Mouse (Mus musculus): Measurements from ENCODE around the gene Cxadr. TPM values are rescaled to one million over a fixed set of nuclear protein-coding genes. Genes with fewer than 3 reads are reported as not detected.
A peak's percentile ranks its signal among the peaks of the same experiment; 100 is the strongest.

Cxadr gene
- polyA plus RNA-seq, 1 experiment from 2014 or later, result 51.4 TPM

DNA sequence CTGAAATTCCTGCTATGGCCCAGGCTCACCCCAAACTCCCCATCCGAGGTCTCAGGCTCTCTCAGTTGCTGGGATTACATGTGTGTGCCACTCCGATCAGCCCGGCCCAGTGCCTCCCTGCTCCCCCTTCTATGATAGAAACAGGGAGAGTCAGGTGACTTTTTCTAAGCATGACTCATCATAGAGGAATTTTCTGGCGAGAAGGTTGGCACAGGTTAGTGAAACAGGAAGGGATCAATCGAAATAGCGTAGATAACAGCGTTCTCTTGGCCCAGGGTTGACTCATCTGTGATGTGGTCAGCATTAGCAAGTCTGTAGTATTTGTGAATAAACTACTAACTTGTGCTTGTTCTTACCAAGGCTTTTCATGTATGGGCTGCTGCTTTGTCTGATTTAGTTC, 16.7 kb downstream of the Cxadr start:
- ATAC-seq, result peak; percentile 87
- Histone ChIP-seq H3K9ac (ENCODE audit: low read depth, low read length) (no peak overlapping the region), H3K27me3 (replicated peaks; ENCODE audit: control insufficient read depth, insufficient read depth, low read length) (no peaks in the 10 kb centered on the region), H3K4me3 (ENCODE audit: low read length) (no peak overlapping the region), H3K9me3 (ENCODE audit: control insufficient read depth, low read length) (no peaks in the 10 kb centered on the region), H3K4me1 (ENCODE audit: control insufficient read depth, insufficient read depth, low read length) (peaks cover 14% of the 10 kb centered on the region; the same call in 1 of the 2 replicates), H3K27ac (ENCODE audit: low read length) (0 out of 2 replicates have a peak overlapping the region, but pooled peaks have one; percentile 5), H3K36me3 (ENCODE audit: control insufficient read depth, insufficient read depth, low read length) (no peaks in the 10 kb centered on the region), H3K4me2 (ENCODE audit: low read depth, low read length) (no peak overlapping the region)
- WGBS, result 45% methylated on average over 7 of the region's 7 CpGs

GRCm38 (mm10) chr16:78319711-78320110, 18.4 kb downstream of the Cxadr start:
- no peaks in the 10 kb centered on the region for H3K9me3 ChIP-seq (ENCODE audit: control insufficient read depth, low read length)
- H3K4me2 ChIP-seq (ENCODE audit: low read depth, low read length), result no peak overlapping the region
- H3K4me3 ChIP-seq (ENCODE audit: low read length), result no peak overlapping the region
- 80% methylated on average over 7 of the region's 7 CpGs for WGBS
- H3K4me1 ChIP-seq (ENCODE audit: control insufficient read depth, insufficient read depth, low read length), result peaks cover 14% of the 10 kb centered on the region; the same call in 1 of the 2 replicates
- H3K27ac ChIP-seq (ENCODE audit: low read length), result no peak overlapping the region
- H3K36me3 ChIP-seq (ENCODE audit: control insufficient read depth, insufficient read depth, low read length), result no peaks in the 10 kb centered on the region
- ATAC-seq, result no peak
- H3K9ac ChIP-seq (ENCODE audit: low read depth, low read length), result no peak overlapping the region
- H3K27me3 ChIP-seq (replicated peaks; ENCODE audit: control insufficient read depth, insufficient read depth, low read length), result no peaks in the 10 kb centered on the region

GRCm38 (mm10) chr16:78321559-78321958, 20.3 kb downstream of the Cxadr start:
- Histone ChIP-seq H3K36me3 (ENCODE audit: control insufficient read depth, insufficient read depth, low read length) (no peaks in the 10 kb centered on the region), H3K9ac (ENCODE audit: low read depth, low read length) (no peak overlapping the region), H3K9me3 (ENCODE audit: control insufficient read depth, low read length) (no peaks in the 10 kb centered on the region), H3K27me3 (replicated peaks; ENCODE audit: control insufficient read depth, insufficient read depth, low read length) (no peaks in the 10 kb centered on the region), H3K4me1 (ENCODE audit: control insufficient read depth, insufficient read depth, low read length) (peaks cover 14% of the 10 kb centered on the region; the same call in 1 of the 2 replicates), H3K4me2 (ENCODE audit: low read depth, low read length) (peak overlapping the region; percentile 17; the same call in 1 of the 2 replicates), H3K4me3 (ENCODE audit: low read length) (no peak overlapping the region), H3K27ac (ENCODE audit: low read length) (no peak overlapping the region)
- no peak for ATAC-seq
- WGBS, result 21% methylated on average over 7 of the region's 7 CpGs

DNA sequence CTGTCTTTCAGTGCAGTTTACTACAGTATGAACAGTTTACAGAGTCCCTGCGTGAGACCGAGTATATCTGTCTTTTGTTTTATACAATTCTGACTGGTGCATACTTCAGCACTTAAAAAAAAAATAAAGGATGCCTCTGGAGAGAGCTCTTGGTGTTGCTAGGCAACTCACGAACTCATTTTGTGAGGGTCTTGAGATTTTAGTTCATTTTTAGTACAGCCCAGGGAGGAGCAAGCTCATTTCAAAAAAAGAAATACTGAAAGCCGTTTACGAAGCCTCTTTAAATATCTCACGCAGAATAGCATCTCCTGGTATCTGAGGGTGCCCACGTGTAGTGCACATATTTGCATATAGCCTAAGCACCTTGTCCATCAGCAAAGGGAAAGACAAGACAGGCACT, 20.9 kb downstream of the Cxadr start:
- no peak for ATAC-seq
- Histone ChIP-seq H3K36me3 (ENCODE audit: control insufficient read depth, insufficient read depth, low read length) (no peaks in the 10 kb centered on the region), H3K4me1 (ENCODE audit: control insufficient read depth, insufficient read depth, low read length) (peaks cover 15% of the 10 kb centered on the region; the same call in 1 of the 2 replicates), H3K9ac (ENCODE audit: low read depth, low read length) (no peak overlapping the region), H3K27me3 (replicated peaks; ENCODE audit: control insufficient read depth, insufficient read depth, low read length) (no peaks in the 10 kb centered on the region), H3K9me3 (ENCODE audit: control insufficient read depth, low read length) (no peaks in the 10 kb centered on the region), H3K27ac (ENCODE audit: low read length) (no peak overlapping the region), H3K4me3 (ENCODE audit: low read length) (no peak overlapping the region), H3K4me2 (ENCODE audit: low read depth, low read length) (no peak overlapping the region)
- WGBS, result 30% methylated on average over 7 of the region's 7 CpGs

DNA sequence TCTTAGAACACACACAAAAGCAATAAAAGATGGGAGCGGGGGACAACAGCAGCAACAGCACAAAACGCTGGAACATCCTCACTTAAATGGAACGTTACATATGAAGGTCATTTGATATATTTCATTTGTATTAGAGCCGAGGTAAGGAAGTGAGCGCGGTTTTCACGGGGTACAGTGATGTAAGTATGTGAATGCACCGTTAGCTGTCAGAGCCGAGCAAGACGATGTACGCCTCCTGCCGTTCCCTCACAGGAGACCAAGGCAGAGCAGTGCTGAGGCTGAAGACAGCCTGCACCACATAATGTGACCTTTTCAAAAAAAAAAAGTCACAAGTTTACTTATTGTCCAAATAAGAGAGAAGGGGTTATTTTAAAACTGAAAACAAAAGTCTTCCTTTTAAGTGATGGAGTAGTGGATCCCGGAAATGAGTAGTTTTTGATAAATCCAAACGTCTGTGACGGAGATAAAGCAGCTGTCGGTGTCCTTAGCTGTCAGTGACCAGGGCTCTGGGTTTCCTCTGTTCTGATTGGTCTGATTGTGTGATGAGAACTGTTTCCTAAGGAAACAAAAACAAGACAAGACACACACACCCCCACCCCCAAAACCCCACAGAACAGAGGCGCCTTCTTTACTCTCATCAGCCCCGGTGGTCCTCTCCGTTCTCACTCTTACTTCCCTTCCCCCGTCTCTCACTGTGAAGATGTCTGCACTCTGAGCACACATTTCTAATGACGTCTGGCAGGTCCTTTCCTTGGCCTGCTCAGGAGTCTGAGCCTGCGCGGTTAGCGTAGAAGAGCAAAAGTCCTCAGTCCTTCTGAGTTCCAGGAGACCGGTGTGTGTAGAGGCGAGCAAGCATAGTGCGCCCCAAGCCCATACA, 24.9 kb downstream of the Cxadr start:
- Histone ChIP-seq H3K9me3 (ENCODE audit: control insufficient read depth, low read length) (no peaks in the 10 kb centered on the region), H3K27ac (ENCODE audit: low read length) (peak overlapping the region; percentile 8; the same call in 1 of the 2 replicates), H3K4me1 (ENCODE audit: control insufficient read depth, insufficient read depth, low read length) (peaks cover 16% of the 10 kb centered on the region), H3K27me3 (replicated peaks; ENCODE audit: control insufficient read depth, insufficient read depth, low read length) (no peaks in the 10 kb centered on the region), H3K4me2 (ENCODE audit: low read depth, low read length) (no peak overlapping the region), H3K4me3 (ENCODE audit: low read length) (no peak overlapping the region), H3K9ac (ENCODE audit: low read depth, low read length) (no peak overlapping the region), H3K36me3 (ENCODE audit: control insufficient read depth, insufficient read depth, low read length) (no peaks in the 10 kb centered on the region)
- ATAC-seq, result peak; percentile 26
- WGBS, result 62% methylated on average over 27 of the region's 27 CpGs

GRCm38 (mm10) chr16:78327562-78327961, 26.3 kb downstream of the Cxadr start:
- Histone ChIP-seq H3K27me3 (replicated peaks; ENCODE audit: control insufficient read depth, insufficient read depth, low read length) (no peaks in the 10 kb centered on the region), H3K9me3 (ENCODE audit: control insufficient read depth, low read length) (no peaks in the 10 kb centered on the region), H3K36me3 (ENCODE audit: control insufficient read depth, insufficient read depth, low read length) (no peaks in the 10 kb centered on the region), H3K4me1 (ENCODE audit: control insufficient read depth, insufficient read depth, low read length) (peaks cover 7% of the 10 kb centered on the region), H3K4me2 (ENCODE audit: low read depth, low read length) (no peak overlapping the region), H3K9ac (ENCODE audit: low read depth, low read length) (no peak overlapping the region), H3K4me3 (ENCODE audit: low read length) (no peak overlapping the region), H3K27ac (ENCODE audit: low read length) (no peak overlapping the region)
- WGBS, result 76% methylated on average over 7 of the region's 7 CpGs
- peak; percentile 84 for ATAC-seq

DNA sequence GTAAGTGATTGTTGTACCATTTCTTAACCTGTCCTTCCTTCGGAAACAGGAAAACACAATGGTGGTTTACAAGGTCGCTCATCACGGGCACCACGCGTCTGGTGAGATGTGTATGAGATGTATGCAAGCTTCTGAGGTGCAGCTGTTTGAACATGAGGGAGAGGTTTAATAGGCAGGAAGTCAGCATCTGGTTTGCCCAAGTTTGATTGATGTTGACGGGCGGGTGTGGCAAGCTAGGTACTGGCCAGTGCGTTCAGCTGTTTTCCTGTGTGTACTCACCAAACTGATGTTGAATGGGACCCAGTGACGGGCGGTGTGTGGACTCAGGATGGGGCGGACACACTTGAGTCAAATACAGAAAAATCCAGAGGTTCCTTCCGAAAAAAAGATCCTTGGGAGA, 26.7 kb downstream of the Cxadr start:
- Histone ChIP-seq H3K4me2 (ENCODE audit: low read depth, low read length) (no peak overlapping the region), H3K27me3 (replicated peaks; ENCODE audit: control insufficient read depth, insufficient read depth, low read length) (no peaks in the 10 kb centered on the region), H3K4me1 (ENCODE audit: control insufficient read depth, insufficient read depth, low read length) (peaks cover 6% of the 10 kb centered on the region; the same call in 1 of the 2 replicates), H3K36me3 (ENCODE audit: control insufficient read depth, insufficient read depth, low read length) (no peaks in the 10 kb centered on the region), H3K27ac (ENCODE audit: low read length) (no peak overlapping the region), H3K9ac (ENCODE audit: low read depth, low read length) (no peak overlapping the region), H3K4me3 (ENCODE audit: low read length) (no peak overlapping the region), H3K9me3 (ENCODE audit: control insufficient read depth, low read length) (no peaks in the 10 kb centered on the region)
- WGBS, result 80% methylated on average over 12 of the region's 12 CpGs
- peak; percentile 41 for ATAC-seq

GRCm38 (mm10) chr16:78337226-78337625, 35.9 kb downstream of the Cxadr start:
- Histone ChIP-seq H3K4me1 (ENCODE audit: control insufficient read depth, insufficient read depth, low read length) (no peaks in the 10 kb centered on the region), H3K9me3 (ENCODE audit: control insufficient read depth, low read length) (no peaks in the 10 kb centered on the region), H3K27me3 (replicated peaks; ENCODE audit: control insufficient read depth, insufficient read depth, low read length) (no peaks in the 10 kb centered on the region), H3K9ac (ENCODE audit: low read depth, low read length) (no peak overlapping the region), H3K36me3 (ENCODE audit: control insufficient read depth, insufficient read depth, low read length) (peaks cover 10% of the 10 kb centered on the region), H3K27ac (ENCODE audit: low read length) (no peak overlapping the region), H3K4me2 (ENCODE audit: low read depth, low read length) (no peak overlapping the region), H3K4me3 (ENCODE audit: low read length) (no peak overlapping the region)
- no peak for ATAC-seq
- WGBS, result 51% methylated on average over 8 of the region's 8 CpGs

- no peak overlapping the region for H3K4me2 ChIP-seq (ENCODE audit: low read depth, low read length)
- H3K9me3 ChIP-seq (ENCODE audit: control insufficient read depth, low read length), result no peaks in the 10 kb centered on the region
- H3K27me3 ChIP-seq (replicated peaks; ENCODE audit: control insufficient read depth, insufficient read depth, low read length), result no peaks in the 10 kb centered on the region
- no peak for ATAC-seq
- H3K27ac ChIP-seq (ENCODE audit: low read length), result no peak overlapping the region
- no peak overlapping the region for H3K4me3 ChIP-seq (ENCODE audit: low read length)
- H3K4me1 ChIP-seq (ENCODE audit: control insufficient read depth, insufficient read depth, low read length), result peaks cover 2% of the 10 kb centered on the region
- no peaks in the 10 kb centered on the region for H3K36me3 ChIP-seq (ENCODE audit: control insufficient read depth, insufficient read depth, low read length)
- 75% methylated on average over 4 of the region's 4 CpGs for WGBS
- no peak overlapping the region for H3K9ac ChIP-seq (ENCODE audit: low read depth, low read length)
These were observed 40.1 kb downstream of the Cxadr start for GRCm38 (mm10) chr16:78341356-78341755.

All from intestine, embryonic 16.5 days (tissue).